Mouse (Mus musculus) midbrain, embryonic 13.5 days (tissue): ENCODE data around the gene Hoxb5. TPM values are rescaled to one million over a fixed set of nuclear protein-coding genes. Genes with fewer than 3 reads are reported as not detected.

ENCODE experiments used
- ATAC-seq: fragments of 200-750 bp; cut with Nextera tagmentation; 2 replicates; pipeline ENCODE4 v1.8.0; 2017; ENCODE audit warnings: mild to moderate bottlenecking, moderate TSS enrichment, moderate library complexity
- H3K27ac ChIP-seq: fragments of 300-500 bp; sonication (generic); 2 replicates; pipeline ENCODE4 v1.5.1; 2015; ENCODE audit warnings: inconsistent platforms, mild to moderate bottlenecking, moderate library complexity
- H3K27me3 ChIP-seq: fragments of 300-500 bp; sonication (generic); 2 replicates; pipeline ENCODE4 v1.6.1; 2015; ENCODE audit warnings: mild to moderate bottlenecking, inconsistent platforms
- H3K36me3 ChIP-seq: fragments of 300-500 bp; sonication (generic); 2 replicates; pipeline ENCODE4 v1.6.1; 2015; ENCODE audit warnings: mild to moderate bottlenecking, inconsistent platforms
- H3K4me1 ChIP-seq: fragments of 300-500 bp; sonication (generic); replicated peaks from 2 replicates; pipeline ENCODE4 v1.6.1; 2015; ENCODE audit warnings: inconsistent platforms
- H3K4me2 ChIP-seq: fragments of 300-500 bp; sonication (generic); replicated peaks from 2 replicates; pipeline ENCODE4 v1.6.1; 2015; ENCODE audit warnings: moderate library complexity, mild to moderate bottlenecking, inconsistent platforms
- H3K4me3 ChIP-seq: fragments of 300-500 bp; sonication (generic); replicated peaks from 2 replicates; pipeline ENCODE4 v1.5.1; 2015; ENCODE audit warnings: mild to moderate bottlenecking, inconsistent platforms
- H3K9ac ChIP-seq: fragments of 300-500 bp; sonication (generic); replicated peaks from 2 replicates; pipeline ENCODE4 v1.6.1; 2015; ENCODE audit warnings: mild to moderate bottlenecking, inconsistent platforms
- H3K9me3 ChIP-seq: fragments of 300-500 bp; sonication (generic); 2 replicates; pipeline ENCODE4 v1.6.1; 2016; ENCODE audit warnings: mild to moderate bottlenecking, inconsistent platforms
- WGBS: fragments of 180-500 bp; shearing (Covaris S2); methylation state at CpG from one replicate; pipeline ENCODE4 v1.1.7; 2015; 5-methylcytosine and 5-hydroxymethylcytosine counted together
- polyA plus RNA-seq: library from polyadenylated mRNA; unstranded; fragments of >200 nt; fragmentation: Nextera tagmentation; extraction: Ambion mirVana; gene quantifications from 2 replicates; pipeline ENCODE4 v1.2.1, GENCODE M21; 2015

Hoxb5 gene
- polyA plus RNA-seq, 1 experiment from 2014 or later: 0.08 TPM

- H3K27ac ChIP-seq: no peak overlapping the region
- WGBS: 14% methylated on average over 4 of the region's 4 CpGs
- H3K9me3 ChIP-seq: no peaks in the 10 kb centered on the region
- H3K27me3 ChIP-seq: peaks cover 99% of the 10 kb centered on the region
- H3K36me3 ChIP-seq: no peaks in the 10 kb centered on the region
- no peak for ATAC-seq
- no peak overlapping the region for H3K4me3 ChIP-seq
- H3K4me1 ChIP-seq: peaks cover 6% of the 10 kb centered on the region
- no peak overlapping the region for H3K4me2 ChIP-seq
- H3K9ac ChIP-seq: no peak overlapping the region
Observed at GRCm38 (mm10) chr11:96275896-96276295, 27.2 kb upstream of the Hoxb5 start.

DNA sequence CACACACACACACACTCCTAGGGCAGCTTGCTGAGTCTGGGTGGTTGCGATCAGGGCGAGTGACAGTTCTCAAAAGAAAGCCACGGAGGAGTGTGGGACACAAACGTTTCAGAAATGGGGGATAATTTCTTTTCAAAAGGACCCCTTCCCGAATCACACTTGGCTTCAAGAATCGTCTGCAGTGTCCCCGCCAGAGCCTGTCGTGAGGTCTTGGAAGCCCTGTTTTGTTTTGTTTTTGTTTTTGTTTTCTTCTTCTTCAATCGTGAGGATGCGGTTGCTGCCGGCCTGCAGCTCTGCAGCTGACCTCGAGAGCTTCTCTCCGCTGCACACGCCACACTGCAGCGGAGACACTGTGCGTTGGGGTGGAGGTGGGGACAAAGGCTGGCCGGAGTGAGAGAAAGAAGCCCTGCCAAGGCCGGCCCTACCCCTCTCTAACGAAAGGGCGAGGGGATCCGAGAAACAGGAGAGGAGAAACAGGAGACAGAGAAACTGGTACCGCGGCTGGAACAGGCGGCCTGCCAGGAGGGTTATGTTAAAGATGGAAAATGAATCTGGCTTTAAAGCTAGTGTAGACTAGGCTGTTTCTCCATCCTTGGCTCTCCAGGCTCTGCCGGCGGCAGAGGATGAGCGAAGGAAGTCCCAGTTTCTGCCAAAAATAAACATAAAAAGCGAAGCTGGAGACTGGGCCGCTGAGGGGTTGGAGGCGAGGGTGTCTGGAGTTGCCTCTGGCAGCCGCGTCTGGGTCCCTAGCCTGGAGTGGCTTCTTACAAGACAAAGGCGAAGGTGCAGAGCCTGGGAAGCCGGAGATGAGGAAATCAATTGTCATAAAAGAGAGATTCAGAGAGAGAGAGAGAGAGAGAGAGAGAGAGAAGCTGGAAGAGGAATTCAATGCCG lies 25.7 kb upstream of the Hoxb5 start:
- Histone ChIP-seq H3K27ac (no peak overlapping the region), H3K9me3 (no peaks in the 10 kb centered on the region), H3K27me3 (peaks cover 98% of the 10 kb centered on the region), H3K36me3 (no peaks in the 10 kb centered on the region), H3K4me3 (no peak overlapping the region), H3K4me2 (no peak overlapping the region), H3K9ac (no peak overlapping the region), H3K4me1 (peaks cover 2% of the 10 kb centered on the region)
- no peak for ATAC-seq
- 1% methylated on average over 35 of the region's 35 CpGs for WGBS

GRCm38 (mm10) chr11:96278324-96278723 lies 24.8 kb upstream of the Hoxb5 start:
- no peak overlapping the region for H3K4me2 ChIP-seq
- no peak overlapping the region for H3K9ac ChIP-seq
- no peaks in the 10 kb centered on the region for H3K36me3 ChIP-seq
- 15% methylated on average over 14 of the region's 14 CpGs for WGBS
- no peak for ATAC-seq
- no peak overlapping the region for H3K4me3 ChIP-seq
- peaks cover 98% of the 10 kb centered on the region for H3K27me3 ChIP-seq
- no peaks in the 10 kb centered on the region for H3K9me3 ChIP-seq
- no peaks in the 10 kb centered on the region for H3K4me1 ChIP-seq
- no peak overlapping the region for H3K27ac ChIP-seq

DNA sequence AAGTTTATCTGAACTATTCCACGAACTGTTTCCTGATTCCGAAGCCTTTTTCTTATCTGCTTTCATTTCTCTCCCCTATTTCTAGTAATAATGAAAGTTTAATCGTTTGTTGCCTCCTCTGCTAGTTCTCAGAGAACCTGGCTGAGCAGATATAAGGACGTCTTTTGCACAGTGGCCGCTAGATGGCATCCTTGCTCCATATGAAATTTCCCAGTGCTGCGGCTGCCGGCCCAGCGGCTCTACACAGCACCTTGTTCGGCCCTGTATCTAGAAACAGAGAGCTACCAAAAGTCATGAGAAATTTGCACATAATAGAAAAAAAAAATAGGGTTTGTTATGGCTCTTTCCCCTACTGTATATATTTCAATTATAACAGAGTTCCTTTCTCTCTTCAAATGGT lies 24.4 kb upstream of the Hoxb5 start:
- 0 out of 2 replicates have a peak, but pooled peaks have one; percentile 60 for ATAC-seq
- Histone ChIP-seq H3K9me3 (no peaks in the 10 kb centered on the region), H3K9ac (no peak overlapping the region), H3K36me3 (no peaks in the 10 kb centered on the region), H3K4me1 (no peaks in the 10 kb centered on the region), H3K27me3 (peaks cover 98% of the 10 kb centered on the region), H3K27ac (no peak overlapping the region), H3K4me3 (no peak overlapping the region), H3K4me2 (no peak overlapping the region)
- WGBS: under 1% methylated on average over 9 of the region's 9 CpGs

- Histone ChIP-seq H3K27me3 (peaks cover 98% of the 10 kb centered on the region), H3K4me2 (no peak overlapping the region), H3K9me3 (no peaks in the 10 kb centered on the region), H3K9ac (no peak overlapping the region), H3K27ac (no peak overlapping the region), H3K4me1 (peaks cover 7% of the 10 kb centered on the region; the same call in 1 of the 2 replicates), H3K4me3 (no peak overlapping the region), H3K36me3 (no peaks in the 10 kb centered on the region)
- WGBS: 2% methylated on average over 31 of the region's 31 CpGs
- ATAC-seq: no peak
Observed at GRCm38 (mm10) chr11:96279421-96280233, 23.5 kb upstream of the Hoxb5 start.

DNA sequence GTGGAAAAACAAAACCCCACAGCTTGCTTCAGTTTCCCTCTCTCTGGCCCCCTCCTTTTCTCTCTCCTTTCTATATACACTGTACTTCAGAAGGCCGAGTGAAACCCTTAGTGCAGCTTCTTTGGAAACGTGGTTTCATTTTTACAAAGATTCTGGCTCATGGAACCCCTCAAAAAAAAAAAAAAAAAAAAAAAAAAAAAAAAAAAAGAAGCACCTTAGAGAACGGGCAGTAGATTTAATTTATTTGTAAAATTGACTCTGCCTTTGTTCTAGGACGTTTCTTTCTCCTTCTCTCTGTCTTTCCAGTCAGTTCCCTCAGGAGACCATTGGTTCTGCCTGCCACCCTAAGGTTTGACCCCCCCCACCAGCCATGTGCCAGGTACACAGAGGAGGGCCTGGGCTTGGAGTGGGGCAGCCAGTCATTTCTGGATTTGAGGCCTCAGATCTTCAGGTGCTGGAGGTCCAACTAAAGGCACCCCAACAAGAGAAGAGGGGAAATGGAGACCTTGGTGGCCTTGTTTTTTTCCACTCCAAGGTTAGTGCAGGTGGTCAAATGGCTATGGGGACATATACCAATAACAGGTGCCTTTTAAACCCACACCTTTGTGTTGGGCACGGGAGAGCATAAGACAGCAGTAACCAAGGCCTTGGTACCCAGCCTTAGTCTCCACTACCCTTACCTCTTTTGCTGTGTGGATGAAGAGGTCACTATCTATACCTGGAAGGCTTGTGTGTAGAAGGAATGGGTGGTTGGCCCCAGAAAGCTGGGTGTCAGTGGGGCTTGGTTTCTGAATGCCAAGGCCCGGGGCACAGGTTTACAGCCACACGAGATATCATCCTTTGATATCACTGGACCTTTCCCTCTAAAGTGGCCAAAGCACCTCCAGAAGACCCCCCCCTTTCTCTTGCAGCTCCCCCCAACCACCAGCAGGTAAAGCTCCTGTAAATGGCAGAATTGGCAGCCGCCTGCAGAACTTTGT lies 22.4 kb upstream of the Hoxb5 start:
- no peak for ATAC-seq
- WGBS: 5% methylated on average over 8 of the region's 8 CpGs
- H3K9ac ChIP-seq: no peak overlapping the region
- H3K27me3 ChIP-seq: peaks cover 98% of the 10 kb centered on the region
- H3K4me1 ChIP-seq: peaks cover 9% of the 10 kb centered on the region; the same call in 1 of the 2 replicates
- no peak overlapping the region for H3K27ac ChIP-seq
- H3K9me3 ChIP-seq: no peaks in the 10 kb centered on the region
- H3K4me2 ChIP-seq: no peak overlapping the region
- no peak overlapping the region for H3K4me3 ChIP-seq
- no peaks in the 10 kb centered on the region for H3K36me3 ChIP-seq

GRCm38 (mm10) chr11:96281396-96281795 lies 21.7 kb upstream of the Hoxb5 start:
- Histone ChIP-seq H3K36me3 (no peaks in the 10 kb centered on the region), H3K4me1 (peaks cover 9% of the 10 kb centered on the region; the same call in 1 of the 2 replicates), H3K4me2 (no peak overlapping the region), H3K4me3 (no peak overlapping the region), H3K27me3 (peaks cover 98% of the 10 kb centered on the region), H3K9me3 (no peaks in the 10 kb centered on the region), H3K27ac (no peak overlapping the region), H3K9ac (no peak overlapping the region)
- 5% methylated on average over 18 of the region's 18 CpGs for WGBS
- ATAC-seq: no peak

DNA sequence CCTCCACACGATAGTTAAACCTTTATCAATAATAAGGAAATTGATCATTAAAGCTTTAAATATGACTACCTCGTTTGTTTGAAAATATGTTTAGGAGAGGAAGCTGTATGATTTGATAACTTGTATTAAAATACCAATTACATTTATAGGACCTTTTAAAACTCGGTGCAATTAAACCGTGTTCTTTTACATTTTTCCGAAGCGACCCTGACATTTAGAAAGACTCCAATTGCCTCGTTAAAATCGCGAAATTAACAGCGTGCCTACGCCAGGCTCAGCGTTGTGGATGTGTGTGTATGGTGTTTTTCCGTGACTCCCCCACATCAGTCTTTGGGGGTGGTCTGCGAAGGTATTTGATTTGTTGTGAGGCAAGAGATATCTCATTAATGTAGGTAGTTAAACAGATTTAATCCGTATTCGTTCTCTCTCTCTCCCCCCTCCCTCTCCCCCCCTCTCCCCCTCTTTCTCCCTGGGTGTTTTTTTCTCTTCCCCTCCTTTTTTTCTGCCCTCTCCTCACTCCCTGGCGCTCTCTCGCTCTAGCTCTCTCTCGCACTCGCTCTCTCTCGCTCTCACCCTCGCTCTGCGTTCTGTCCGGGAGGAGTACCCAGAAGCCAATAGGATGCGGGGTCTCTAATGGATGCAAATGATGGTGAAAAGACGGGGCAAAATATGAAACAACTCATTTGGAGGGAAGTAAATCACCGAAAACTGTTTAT lies 21.1 kb upstream of the Hoxb5 start, which contains the start of gene Hoxb8:
Hoxb8 (plus strand) TSS at position 51 of the 716 bp plus-strand sequence.
- Histone ChIP-seq H3K9ac (no peak within 1 kb of the TSS), H3K9me3 (no peaks in the 10 kb centered on the region), H3K27ac (no peak within 1 kb of the TSS), H3K36me3 (no peaks in the 10 kb centered on the region), H3K27me3 (peaks cover 98% of the 10 kb centered on the region), H3K4me1 (peaks cover 13% of the 10 kb centered on the region; the same call in 1 of the 2 replicates), H3K4me2 (no peak within 1 kb of the TSS), H3K4me3 (no peak within 1 kb of the TSS)
- ATAC-seq: no peak
- WGBS: 1% methylated on average over 27 of the region's 27 CpGs

GRCm38 (mm10) chr11:96282795-96283430 lies 20.2 kb upstream of the Hoxb5 start:
- no peaks in the 10 kb centered on the region for H3K9me3 ChIP-seq
- ATAC-seq: no peak
- 1% methylated on average over 49 of the region's 49 CpGs for WGBS
- H3K27me3 ChIP-seq: peaks cover 98% of the 10 kb centered on the region
- no peak overlapping the region for H3K4me2 ChIP-seq
- no peak overlapping the region for H3K9ac ChIP-seq
- no peaks in the 10 kb centered on the region for H3K36me3 ChIP-seq
- peaks cover 13% of the 10 kb centered on the region; the same call in 1 of the 2 replicates for H3K4me1 ChIP-seq
- H3K4me3 ChIP-seq: no peak overlapping the region
- no peak overlapping the region for H3K27ac ChIP-seq

- ATAC-seq: no peak
Observed at GRCm38 (mm10) chr11:96284041-96284749, 18.9 kb upstream of the Hoxb5 start.

More at GRCm38 (mm10) chr11:96284041-96284749, 18.9 kb upstream of the Hoxb5 start:
- Histone ChIP-seq H3K27me3 (peaks cover 99% of the 10 kb centered on the region), H3K4me1 (peaks cover 13% of the 10 kb centered on the region; the same call in 1 of the 2 replicates), H3K36me3 (no peaks in the 10 kb centered on the region), H3K4me3 (peak overlapping the region; percentile 14), H3K27ac (no peak overlapping the region), H3K9ac (no peak overlapping the region), H3K9me3 (no peaks in the 10 kb centered on the region), H3K4me2 (peak overlapping the region; percentile 43)
- WGBS: under 1% methylated on average over 48 of the region's 49 CpGs
